Mouse (Mus musculus) inflammation-experienced regulatory T-cells, adult 16 weeks (primary cell): Measurements from ENCODE around the gene Vmn1r2. TPM values are rescaled to one million over a fixed set of nuclear protein-coding genes. Genes with fewer than 3 reads are reported as not detected.

Experiments
- polyA plus RNA-seq: library from polyadenylated mRNA; unstranded; fragments of 100-300 nt; shearing (Covaris generic); gene quantifications from one replicate; pipeline ENCODE4 v1.2.1, GENCODE M21; 2017

Vmn1r2 gene
- not detected for polyA plus RNA-seq

GRCm38 (mm10) chr4:3167020-3167419, at the start of gene Vmn1r2:
Vmn1r2 (plus strand) TSS chr4:3167320.

GRCm38 (mm10) chr4:3185258-3185657, 18.1 kb downstream of the Vmn1r2 start, which contains the start of gene Vmn1r3:
Vmn1r3 (minus strand) TSS chr4:3185358.

Other genes starting within 250 kb of the Vmn1r2 start
- gene Vmn1r3, start 18.0 kb downstream of the Vmn1r2 start, polyA plus RNA-seq, result not detected